Mouse (Mus musculus) neural tube, embryonic 12.5 days (tissue): ENCODE measurements around the gene Gm49403. TPM values are rescaled to one million over a fixed set of nuclear protein-coding genes. Genes with fewer than 3 reads are reported as not detected.
"Not testable (repeated sequence)": the region's sequence is repeated elsewhere in the genome, so short reads cannot be mapped to it uniquely, and the experiment has no call there.

Experiments used
- ATAC-seq: fragments of 200-750 bp; cut with Nextera tagmentation; 2 replicates; pipeline ENCODE4 v1.8.0; 2017; ENCODE audit warnings: low read depth, mild to moderate bottlenecking, moderate TSS enrichment, moderate library complexity; ENCODE audit not compliant: low FRiP score
- H3K27ac ChIP-seq: fragments of 300-500 bp; sonication (generic); 2 replicates; pipeline ENCODE4 v1.5.1; 2016
- H3K27me3 ChIP-seq: fragments of 300-500 bp; sonication (generic); replicated peaks from 2 replicates; pipeline ENCODE4 v1.6.1; 2016; ENCODE audit warnings: mild to moderate bottlenecking
- H3K36me3 ChIP-seq: fragments of 300-500 bp; sonication (generic); 2 replicates; pipeline ENCODE4 v1.6.1; 2016; ENCODE audit warnings: mild to moderate bottlenecking
- H3K4me1 ChIP-seq: fragments of 300-500 bp; sonication (generic); 2 replicates; pipeline ENCODE4 v1.6.1; 2016
- H3K4me2 ChIP-seq: fragments of 300-500 bp; sonication (generic); replicated peaks from 2 replicates; pipeline ENCODE4 v1.6.1; 2016; ENCODE audit warnings: mild to moderate bottlenecking
- H3K4me3 ChIP-seq: fragments of 300-500 bp; sonication (generic); 2 replicates; pipeline ENCODE4 v1.5.1; 2016
- H3K9ac ChIP-seq: fragments of 300-500 bp; sonication (generic); 2 replicates; pipeline ENCODE4 v1.6.1; 2016; ENCODE audit warnings: mild to moderate bottlenecking
- H3K9me3 ChIP-seq: fragments of 300-500 bp; sonication (generic); 2 replicates; pipeline ENCODE4 v1.6.1; 2016; ENCODE audit warnings: mild to moderate bottlenecking
- WGBS: fragments of 180-500 bp; shearing (Covaris S2); methylation state at CpG from one replicate; pipeline ENCODE4 v1.1.7; 2016; 5-methylcytosine and 5-hydroxymethylcytosine counted together
- polyA plus RNA-seq: library from polyadenylated mRNA; unstranded; fragments of >200 nt; fragmentation: Nextera tagmentation; extraction: Ambion mirVana; gene quantifications from 2 replicates; pipeline ENCODE4 v1.2.1, GENCODE M21; 2016

The Gm49403 gene
- polyA plus RNA-seq, 1 experiment from 2014 or later: not detected

DNA sequence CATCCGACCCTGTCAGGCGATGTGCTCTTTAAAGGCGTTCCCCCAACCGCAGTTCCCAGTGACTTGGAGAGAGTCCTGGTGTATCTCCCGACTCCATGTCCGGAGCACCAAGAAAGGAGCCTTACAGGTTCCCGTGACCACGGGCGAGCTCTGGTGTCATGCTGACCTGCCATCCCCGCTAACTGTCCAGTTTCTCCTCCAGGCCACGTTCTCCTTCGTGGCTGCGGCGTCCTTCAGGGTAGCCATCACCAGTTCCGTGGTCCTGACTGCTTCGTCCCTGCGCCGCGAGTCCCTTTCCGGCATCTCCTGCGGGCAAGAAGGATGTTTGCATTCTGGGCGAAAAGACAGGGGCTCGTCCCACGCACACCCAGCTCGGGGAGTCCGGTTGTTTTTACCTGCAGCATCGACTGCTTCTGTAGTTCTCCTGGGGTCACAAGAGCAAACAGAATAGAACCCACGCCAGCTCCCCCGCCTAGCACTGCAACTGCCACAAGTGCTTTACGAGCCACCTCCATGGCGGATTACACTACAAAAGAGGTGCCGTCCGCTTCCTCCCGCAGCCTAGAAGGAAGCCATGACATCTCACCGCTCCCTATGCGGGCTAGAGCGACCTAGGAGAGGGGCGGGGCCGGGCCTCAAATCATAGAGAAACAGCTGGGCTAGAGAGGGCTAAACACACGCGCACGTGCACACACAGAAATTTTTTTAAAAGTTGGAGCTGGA, 3.3 kb upstream of the Gm49403 start, which contains the start of gene Uqcc3:
Uqcc3 (minus strand) TSS at position 613 of the 723 bp plus-strand sequence.
- WGBS: under 1% methylated on average over 42 of the region's 42 CpGs
- peak within 1 kb of the TSS; percentile 23; the same call in 1 of the 2 replicates for H3K27ac ChIP-seq
- ATAC-seq: peak; percentile 98

GRCm38 (mm10) chr19:8881034-8881392, 2.7 kb upstream of the Gm49403 start:
- H3K4me3 ChIP-seq: peak overlapping the region; percentile 64
- no peaks in the 10 kb centered on the region for H3K27me3 ChIP-seq
- peaks cover 10% of the 10 kb centered on the region for H3K36me3 ChIP-seq
- H3K9me3 ChIP-seq: no peaks in the 10 kb centered on the region
- peak overlapping the region; percentile 77 for H3K4me2 ChIP-seq
- no peak overlapping the region for H3K9ac ChIP-seq
- WGBS: 29% methylated on average over 3 of the region's 3 CpGs
- no peak overlapping the region; the same call in 1 of the 2 replicates for H3K27ac ChIP-seq
- H3K4me1 ChIP-seq: 0 out of 2 replicates have a peak, but pooled peaks cover 9% of the 10 kb centered on the region
- ATAC-seq: no peak; the same call in 1 of the 2 replicates

More for the DNA sequence above, 3.3 kb upstream of the Gm49403 start, which contains the start of gene Uqcc3:
- peak within 1 kb of the TSS; percentile 64 for H3K4me3 ChIP-seq
- no peaks in the 10 kb centered on the region for H3K27me3 ChIP-seq
- H3K4me2 ChIP-seq: peak within 1 kb of the TSS; percentile 77
- no peaks in the 10 kb centered on the region for H3K9me3 ChIP-seq
- H3K36me3 ChIP-seq: peaks cover 16% of the 10 kb centered on the region
- 0 out of 2 replicates have a peak, but pooled peaks cover 9% of the 10 kb centered on the region for H3K4me1 ChIP-seq
- peak within 1 kb of the TSS; percentile 86 for H3K9ac ChIP-seq

GRCm38 (mm10) chr19:8886916-8887584, 3.3 kb downstream of the Gm49403 start:
- H3K4me3 ChIP-seq: no peak overlapping the region
- H3K4me2 ChIP-seq: peak overlapping the region; percentile 79
- H3K9ac ChIP-seq: no peak overlapping the region

GRCm38 (mm10) chr19:8887585-8888463, 4.1 kb downstream of the Gm49403 start:
- H3K4me1 ChIP-seq: peaks cover 12% of the 10 kb centered on the region
- H3K4me3 ChIP-seq: peak overlapping the region; percentile 57
- WGBS: 13% methylated on average over 19 of the region's 19 CpGs
- H3K27ac ChIP-seq: peak overlapping the region; percentile 12; the same call in 1 of the 2 replicates
- H3K9ac ChIP-seq: peak overlapping the region; percentile 75
- peaks cover 11% of the 10 kb centered on the region for H3K36me3 ChIP-seq
- H3K4me2 ChIP-seq: peak overlapping the region; percentile 79
- H3K27me3 ChIP-seq: no peaks in the 10 kb centered on the region
- no peaks in the 10 kb centered on the region for H3K9me3 ChIP-seq
- ATAC-seq: no peak; the same call in 1 of the 2 replicates

More at GRCm38 (mm10) chr19:8886916-8887584, 3.3 kb downstream of the Gm49403 start:
- no peak overlapping the region for H3K27ac ChIP-seq
- 54% methylated on average over 1 of the region's 1 CpGs for WGBS
- ATAC-seq: no peak
- H3K9me3 ChIP-seq: no peaks in the 10 kb centered on the region
- H3K36me3 ChIP-seq: peaks cover 11% of the 10 kb centered on the region
- H3K27me3 ChIP-seq: no peaks in the 10 kb centered on the region
- H3K4me1 ChIP-seq: peaks cover 12% of the 10 kb centered on the region

DNA sequence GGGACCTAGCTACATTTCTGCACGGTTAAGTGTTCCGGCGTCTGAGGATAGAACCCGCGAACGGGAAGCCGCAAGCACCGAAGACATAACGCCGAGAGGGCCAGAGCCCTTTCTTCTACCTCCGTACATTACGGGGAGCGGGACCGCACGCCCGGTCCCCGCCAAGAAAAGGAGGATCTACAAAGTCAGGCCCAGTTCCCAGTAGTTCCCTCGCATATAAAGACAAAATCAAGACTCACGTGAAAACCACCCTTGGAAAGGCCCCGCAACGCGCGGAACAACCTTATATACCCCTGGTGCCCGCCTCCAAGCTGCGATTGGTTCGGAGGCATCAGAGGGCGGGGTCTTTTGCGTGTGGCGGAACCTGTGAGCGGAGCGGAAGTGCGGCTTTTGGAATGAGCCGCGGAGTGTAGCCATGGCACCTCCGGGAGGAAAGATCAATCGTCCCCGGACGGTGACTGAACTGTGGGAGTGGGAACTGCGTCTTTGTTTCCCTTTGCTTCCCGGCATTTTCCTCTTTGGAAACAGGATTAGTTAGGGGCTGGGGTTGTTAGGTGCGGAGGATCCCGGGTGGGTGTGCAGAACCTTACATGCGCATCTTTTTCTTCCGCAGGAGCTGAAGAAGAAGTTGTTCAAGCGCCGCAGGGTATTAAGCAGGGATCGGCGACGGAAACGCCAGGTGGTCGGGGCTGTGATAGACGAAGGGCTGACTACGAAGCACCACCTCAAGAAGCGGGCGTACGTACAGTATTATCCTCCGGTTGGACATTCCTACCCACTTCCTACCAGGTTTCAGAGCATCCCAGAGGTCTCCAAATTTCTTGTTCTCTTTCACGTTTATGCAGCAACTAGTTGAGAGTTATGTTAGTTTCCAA, 5.0 kb downstream of the Gm49403 start, which contains the start of the genes 1810009A15Rik and Gm49416:
1810009A15Rik (plus strand) TSS at position 343 of the 875 bp plus-strand sequence.
Gm49416 (plus strand) TSS at position 416 of the 875 bp plus-strand sequence.
- no peaks in the 10 kb centered on the region for H3K9me3 ChIP-seq
- peak within 1 kb of the TSS; percentile 57 for H3K4me3 ChIP-seq
- WGBS: under 1% methylated on average over 58 of the region's 58 CpGs
- H3K9ac ChIP-seq: peak within 1 kb of the TSS; percentile 75
- no peaks in the 10 kb centered on the region for H3K27me3 ChIP-seq
- H3K27ac ChIP-seq: peak within 1 kb of the TSS; percentile 67
- H3K4me2 ChIP-seq: peak within 1 kb of the TSS; percentile 79
- peak; percentile 95 for ATAC-seq
- H3K4me1 ChIP-seq: peaks cover 15% of the 10 kb centered on the region
- peaks cover 11% of the 10 kb centered on the region for H3K36me3 ChIP-seq

- H3K27ac ChIP-seq: peak within 1 kb of the TSS; percentile 61
- H3K27me3 ChIP-seq: no peaks in the 10 kb centered on the region
- H3K4me2 ChIP-seq: peak within 1 kb of the TSS; percentile 92
- H3K9me3 ChIP-seq: no peaks in the 10 kb centered on the region
- peak; percentile 34 for ATAC-seq
- peaks cover 30% of the 10 kb centered on the region for H3K36me3 ChIP-seq
- H3K9ac ChIP-seq: peak within 1 kb of the TSS; percentile 81
- peaks cover 32% of the 10 kb centered on the region for H3K4me1 ChIP-seq
- WGBS: 3% methylated on average over 54 of the region's 54 CpGs
- H3K4me3 ChIP-seq: peak within 1 kb of the TSS; percentile 73
Observed at GRCm38 (mm10) chr19:8892829-8893766, 9.4 kb downstream of the Gm49403 start, which contains the start of gene Ints5. TSS of gene Ints5 (plus strand) at chr19:8893005.

GRCm38 (mm10) chr19:8895397-8895960, 11.7 kb downstream of the Gm49403 start:
- no peak overlapping the region for H3K9ac ChIP-seq
- ATAC-seq: no peak
- H3K4me2 ChIP-seq: no peak overlapping the region
- H3K4me1 ChIP-seq: peaks cover 34% of the 10 kb centered on the region
- no peaks in the 10 kb centered on the region for H3K27me3 ChIP-seq
- H3K27ac ChIP-seq: no peak overlapping the region
- 93% methylated on average over 9 of the region's 9 CpGs for WGBS
- H3K9me3 ChIP-seq: no peaks in the 10 kb centered on the region
- peaks cover 27% of the 10 kb centered on the region for H3K36me3 ChIP-seq
- no peak overlapping the region for H3K4me3 ChIP-seq

- not testable (repeated sequence) for H3K27me3 ChIP-seq, H3K27ac ChIP-seq, H3K9me3 ChIP-seq, ATAC-seq, H3K9ac ChIP-seq, H3K4me3 ChIP-seq
- Histone ChIP-seq H3K4me2 (peak overlapping the region; percentile 86), H3K36me3 (peaks cover 20% of the 10 kb centered on the region), H3K4me1 (peaks cover 34% of the 10 kb centered on the region)
- WGBS: 88% methylated on average over 5 of the region's 5 CpGs
Observed at GRCm38 (mm10) chr19:8896231-8896630, 12.5 kb downstream of the Gm49403 start.

DNA sequence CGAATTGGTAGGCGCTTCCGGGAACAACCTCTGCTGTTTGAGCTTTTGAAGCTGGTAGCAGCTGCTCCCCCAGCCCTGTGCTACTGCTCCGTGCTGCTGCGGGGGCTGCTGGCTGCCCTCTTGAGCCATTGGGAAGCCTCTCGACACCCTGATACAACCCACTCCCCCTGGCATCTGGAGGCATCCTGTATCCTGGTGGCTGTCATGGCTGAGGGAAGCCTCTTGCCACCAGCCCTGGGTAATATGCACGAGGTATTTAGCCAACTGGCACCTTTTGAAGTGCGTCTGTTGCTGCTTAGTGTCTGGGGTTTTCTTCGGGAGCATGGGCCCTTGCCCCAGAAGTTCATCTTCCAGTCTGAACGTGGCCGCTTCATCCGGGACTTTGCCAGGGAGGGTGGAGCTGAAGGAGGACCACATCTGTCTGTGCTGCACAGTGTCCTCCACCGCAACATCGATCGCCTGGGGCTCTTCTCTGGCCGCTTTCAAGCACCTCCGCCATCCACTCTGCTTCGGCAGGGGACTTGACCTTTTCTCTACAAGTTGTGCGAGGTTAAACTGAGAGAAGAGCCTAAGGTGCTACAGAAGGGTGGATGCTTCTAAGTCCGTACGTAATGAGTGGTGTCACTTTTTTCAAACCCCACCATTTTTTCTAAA, 13.6 kb downstream of the Gm49403 start:
- Histone ChIP-seq H3K4me2 (peak overlapping the region; percentile 86), H3K9ac (peak overlapping the region; percentile 59), H3K36me3 (peaks cover 26% of the 10 kb centered on the region), H3K4me1 (peaks cover 34% of the 10 kb centered on the region), H3K27ac (peak overlapping the region; percentile 62), H3K4me3 (peak overlapping the region; percentile 94)
- WGBS: 25% methylated on average over 21 of the region's 21 CpGs
- H3K27me3 ChIP-seq, H3K9me3 ChIP-seq: not testable (repeated sequence)
- ATAC-seq: peak; percentile 71
